Mouse (Mus musculus) left cerebral cortex, postnatal 25 days (tissue): ENCODE data around the gene Yme1l1. TPM values are rescaled to one million over a fixed set of nuclear protein-coding genes. Genes with fewer than 3 reads are reported as not detected.

Source experiments
- DNase-seq, 2 experiments: peaks; one replicate each; pipeline ENCODE4 v3.0.0; 2022; ENCODE audit warnings: low spot score in 2 of 2, mixed read lengths in 1 of 2
- intact Hi-C: fragments of 180-260 bp; cut with DNase I; formaldehyde crosslinking; loops from one replicate; pipeline ENCODE4 v1.15.1; 2025
- total RNA-seq, 2 experiments: library from RNA; stranded (reverse); gene quantifications; 2 replicates each; pipeline ENCODE4 v1.2.3; 2021

Gene Yme1l1
- 10 to 100 TPM; 90.2 to 91.7 TPM for total RNA-seq

DNA sequence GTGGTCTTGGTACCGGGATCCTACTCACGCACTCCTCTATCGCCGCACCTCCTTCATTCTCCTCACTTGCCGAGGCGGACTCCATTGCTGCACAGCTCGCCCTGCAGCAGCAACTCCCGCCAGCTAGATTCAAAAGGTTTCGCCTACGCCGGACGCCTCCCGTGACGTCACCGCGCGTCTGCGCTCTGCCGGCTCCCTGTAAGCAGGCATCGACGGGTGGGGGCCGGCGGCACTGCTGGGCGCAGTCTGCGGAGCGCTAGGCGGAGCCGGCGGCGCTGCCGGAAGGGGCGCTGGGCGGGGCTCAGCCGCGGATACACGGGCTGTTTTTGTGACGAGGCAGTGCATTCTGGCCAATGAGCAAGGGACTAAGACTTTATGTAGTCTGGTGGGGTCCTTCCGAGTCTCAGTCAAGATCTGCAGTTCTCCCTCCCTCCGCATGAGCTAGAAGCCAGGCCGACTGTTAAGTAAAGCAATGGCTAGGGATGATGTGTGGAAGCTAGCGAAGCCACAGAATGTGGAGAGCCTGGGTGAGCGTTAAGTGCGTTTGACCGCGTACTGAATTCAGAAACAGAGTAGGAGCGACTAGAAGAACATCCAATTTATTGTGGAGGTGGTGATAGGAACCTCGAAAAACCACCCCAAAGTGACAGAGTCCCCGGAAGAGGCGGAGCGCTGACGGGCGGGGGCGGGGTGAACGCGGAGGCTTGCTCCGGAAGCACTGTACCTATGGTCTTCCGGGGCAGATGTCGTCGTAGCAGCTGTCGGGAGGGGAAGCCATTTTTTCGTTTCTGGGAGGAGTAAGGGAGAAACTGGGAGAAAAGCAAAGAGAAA, at the start of gene Yme1l1, which contains the start of gene Mastl:
Yme1l1 (plus strand) TSS at position 593 of the 831 bp plus-strand sequence.
Mastl (minus strand) TSS at position 248 of the 831 bp plus-strand sequence.
- peak; percentile 99 for DNase-seq
- intact Hi-C loops, result loop anchor here (1.0 to 2.0 kb wide), 2 partner anchors 88 to 261 kb away; partner anchors contain the start of genes Acbd5 and Pdss1

GRCm38 (mm10) chr2:23119573-23119972, 36.6 kb upstream of the Yme1l1 start:
- DNase-seq, result no peak
- intact Hi-C loops, result no loop called here

DNA sequence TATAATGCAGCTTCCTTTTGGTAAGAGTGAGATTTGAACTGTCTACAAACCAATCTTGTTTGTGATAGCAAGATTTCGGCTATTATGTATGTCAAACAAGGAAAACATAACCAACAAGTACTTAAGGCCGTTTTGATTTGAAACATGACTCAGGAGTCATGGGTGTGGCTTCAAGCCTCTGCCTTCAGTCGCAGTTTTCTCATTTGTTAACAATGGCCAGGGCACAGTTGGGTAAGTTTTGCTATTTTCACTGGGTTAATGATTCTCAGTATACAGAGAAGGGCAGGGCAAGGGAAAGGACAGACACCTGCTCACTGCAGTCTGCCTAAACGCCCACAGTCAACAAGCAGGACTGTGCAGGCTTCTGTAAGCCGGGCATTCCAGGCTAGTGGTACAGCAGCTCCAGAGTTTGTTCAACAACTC, 959 bp upstream of the Yme1l1 start:
- no peak for DNase-seq
- intact Hi-C loops, result no loop called here

- intact Hi-C loops, result loop anchor here (1.0 to 2.0 kb wide), 2 partner anchors 88 to 262 kb away; partner anchors contain the start of genes Acbd5 and Pdss1
- peak in 1 of 2 experiments; percentile 58 for DNase-seq
Observed at GRCm38 (mm10) chr2:23156608-23157081, 476 bp downstream of the Yme1l1 start.

DNA sequence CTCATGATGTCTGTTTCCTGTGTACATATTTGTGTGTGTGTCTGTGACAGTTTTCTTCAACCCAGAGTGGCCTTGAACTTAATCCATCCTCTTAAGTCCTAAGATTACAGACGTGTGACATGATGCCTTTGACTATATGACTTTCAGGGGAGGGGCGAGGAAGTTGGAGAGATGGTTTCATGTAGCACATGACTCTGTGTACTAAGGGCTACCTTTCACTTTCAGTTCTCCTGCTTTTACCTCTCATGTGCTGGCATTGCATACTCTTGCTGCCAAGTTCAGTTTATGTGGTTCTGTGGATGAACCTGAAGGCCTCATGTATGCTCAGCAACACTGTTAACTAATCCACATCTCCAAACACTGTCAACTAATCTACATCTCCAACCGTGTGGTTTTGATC, 16.1 kb downstream of the Yme1l1 start:
- intact Hi-C loops, result no loop called here
- no peak for DNase-seq

GRCm38 (mm10) chr2:23194366-23194765, 38.2 kb downstream of the Yme1l1 start:
- intact Hi-C loops, result loop anchor here (10.0 kb wide), 1 partner anchor 320 kb away; no protein-coding TSS in a partner anchor
- no peak for DNase-seq

DNA sequence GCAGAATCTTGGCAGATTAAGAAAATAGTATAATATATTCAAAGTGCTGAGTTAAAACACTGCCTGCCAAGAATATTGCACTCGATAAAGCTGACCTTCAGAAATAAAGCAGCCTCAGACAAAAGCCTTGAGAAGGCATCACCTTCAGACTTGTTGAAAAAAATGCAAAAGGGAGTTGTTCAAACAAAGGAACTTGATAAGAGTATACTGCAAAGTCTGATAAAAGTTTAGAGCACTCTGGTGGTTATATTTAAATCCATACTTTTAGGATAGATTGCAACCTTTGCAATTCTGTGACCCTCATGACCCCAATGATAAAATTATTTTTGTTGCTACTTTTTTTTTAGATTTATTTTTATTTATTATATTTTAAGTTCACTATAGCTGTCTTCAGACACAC, 44.9 kb downstream of the Yme1l1 start:
- DNase-seq, result no peak
- intact Hi-C loops, result no loop called here

- intact Hi-C loops, result no loop called here
- no peak for DNase-seq
Observed at GRCm38 (mm10) chr2:23202900-23203670, 46.9 kb downstream of the Yme1l1 start.

GRCm38 (mm10) chr2:23207070-23207526, 50.9 kb downstream of the Yme1l1 start, which contains the start of gene 4931423N10Rik:
4931423N10Rik (plus strand) TSS chr2:23207476.
- peak in 1 of 2 experiments; percentile 14 for DNase-seq
- intact Hi-C loops, result no loop called here

DNA sequence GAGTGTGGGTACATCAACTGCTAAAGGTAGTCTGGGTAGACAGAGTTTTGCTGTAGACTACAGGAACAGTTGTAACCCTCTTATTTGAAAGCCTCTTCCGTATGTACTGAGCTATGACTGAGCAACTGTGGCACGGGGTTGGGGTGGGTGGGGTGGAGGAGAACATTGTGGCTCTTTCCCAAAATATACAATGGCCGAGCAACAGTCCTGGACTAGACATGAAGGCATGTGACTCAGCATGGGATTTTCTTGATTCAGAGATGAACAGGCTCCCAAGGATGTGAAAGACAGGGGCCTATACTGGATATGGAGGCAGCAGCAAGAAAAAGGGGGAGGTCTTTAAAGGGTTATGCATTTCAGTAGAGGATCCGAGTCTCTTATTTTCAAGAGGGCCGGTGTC, 57.5 kb downstream of the Yme1l1 start:
- intact Hi-C loops, result no loop called here
- no peak for DNase-seq

DNA sequence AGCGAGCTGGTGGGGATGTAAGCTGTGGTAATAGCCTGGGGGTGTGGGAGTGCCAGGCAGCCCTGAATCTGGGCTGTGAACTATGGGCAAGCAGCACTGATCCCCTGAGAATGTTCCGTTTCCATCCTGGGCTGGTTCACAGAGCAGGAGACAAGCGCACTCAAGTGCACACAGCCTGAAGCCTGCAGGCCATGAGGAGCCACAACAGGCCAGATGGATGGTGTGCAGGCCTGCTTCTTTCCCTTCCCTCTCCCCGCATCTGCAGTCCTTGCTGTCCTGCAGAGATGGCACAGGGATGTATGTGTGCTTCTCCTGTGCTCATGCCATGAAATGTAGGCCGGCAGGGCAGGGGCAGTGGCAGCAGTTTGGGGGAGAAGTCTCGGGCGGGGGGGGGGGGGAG, 69.0 kb downstream of the Yme1l1 start:
- intact Hi-C loops, result no loop called here

GRCm38 (mm10) chr2:23228463-23228862, 72.3 kb downstream of the Yme1l1 start:
- no peak for DNase-seq
- intact Hi-C loops, result no loop called here

More for the DNA sequence above, 69.0 kb downstream of the Yme1l1 start:
- DNase-seq, result no peak

GRCm38 (mm10) chr2:23234065-23234773, 78.0 kb downstream of the Yme1l1 start:
- no peak for DNase-seq
- intact Hi-C loops, result no loop called here

Other genes with a start within 250 kb of the Yme1l1 start
- 100 to 1,000 TPM; 132 to 140 TPM for gene Abi1, start 116.1 kb upstream of the Yme1l1 start, total RNA-seq
- gene Acbd5, start 88.2 kb upstream of the Yme1l1 start, total RNA-seq, result 10 to 100 TPM; 74.5 to 75.5 TPM
- gene Mastl, start 345 bp upstream of the Yme1l1 start, total RNA-seq, result under 1 TPM; 0.69 to 0.89 TPM
- gene 4931423N10Rik, start 51.1 kb downstream of the Yme1l1 start, total RNA-seq, result under 1 TPM; 0.23 to 0.25 TPM
- 1 to 10 TPM; 2.9 to 3.1 TPM for gene Nxph2, start 164.9 kb downstream of the Yme1l1 start, total RNA-seq